Mouse (Mus musculus) left cerebral cortex, postnatal 14 days (tissue): ENCODE data around the gene Wdr43. TPM values are rescaled to one million over a fixed set of nuclear protein-coding genes. Genes with fewer than 3 reads are reported as not detected.
"Not testable (repeated sequence)": the region's sequence is repeated elsewhere in the genome, so short reads cannot be mapped to it uniquely, and the experiment has no call there.

Source experiments
- DNase-seq, 2 experiments: peaks; one replicate each; pipeline ENCODE4 v3.0.0; 2021 to 2022; ENCODE audit warnings: low spot score in 2 of 2, mixed read lengths in 1 of 2
- intact Hi-C: fragments of 180-260 bp; cut with DNase I; formaldehyde crosslinking; loops from one replicate; pipeline ENCODE4 v1.15.1; 2025
- long read RNA-seq, 2 experiments: library from polyadenylated mRNA; stranded (forward); transcript quantifications; one replicate each; pipeline ENCODE4 v2.0.0; 2021
- total RNA-seq, 2 experiments: library from RNA; stranded (reverse); gene quantifications; 2 replicates each; pipeline ENCODE4 v1.2.3; 2021

Wdr43 gene
- 10 to 100 TPM; 24.3 TPM for total RNA-seq
- long read RNA-seq, experiment 1, transcript Wdr43-201 (18 exons, 3,450 nt): major isoform, 31 of 31 reads
- long read RNA-seq, experiment 1, partial matches to known transcripts: 0 of 31 reads
- long read RNA-seq, experiment 1, other reads (novel, unspliced or antisense): 0 of 31 reads
- long read RNA-seq, experiment 2, transcript Wdr43-201 (18 exons, 3,450 nt): major isoform, 23 of 27 reads
- long read RNA-seq, experiment 2, partial matches to known transcripts: 1 of 27 reads
- long read RNA-seq, experiment 2, other reads (novel, unspliced or antisense): 3 of 27 reads

GRCm38 (mm10) chr17:71615638-71616318 lies at the start of gene Wdr43:
Gene Wdr43, plus strand, starts transcription at chr17:71615895.
- DNase-seq: peak; percentile 96 to 98
- intact Hi-C loops: no loop called here

GRCm38 (mm10) chr17:71579176-71579705 lies 36.5 kb upstream of the Wdr43 start:
- no peak for DNase-seq
- intact Hi-C loops: no loop called here

GRCm38 (mm10) chr17:71597881-71598658 lies 17.6 kb upstream of the Wdr43 start:
- intact Hi-C loops: loop anchor here (2.0 kb wide), 1 partner anchor 71 kb away; the partner anchor contains the start of gene Ndc80
- DNase-seq: no peak

- intact Hi-C loops: loop anchor here (2.0 kb wide), 1 partner anchor 72 kb away; the partner anchor contains the start of gene Ndc80
- DNase-seq: peak; percentile 92 to 94
Measured at GRCm38 (mm10) chr17:71598659-71599554, 16.8 kb upstream of the Wdr43 start.

GRCm38 (mm10) chr17:71616319-71617032 lies 781 bp downstream of the Wdr43 start:
- intact Hi-C loops: no loop called here
- DNase-seq: no peak

- DNase-seq: no peak
- intact Hi-C loops: no loop called here
Measured at GRCm38 (mm10) chr17:71617033-71617362, 1.3 kb downstream of the Wdr43 start.

GRCm38 (mm10) chr17:71617974-71618373 lies 2.3 kb downstream of the Wdr43 start:
- no peak for DNase-seq
- intact Hi-C loops: no loop called here

- intact Hi-C loops: no loop called here
- no peak for DNase-seq
Measured at GRCm38 (mm10) chr17:71631806-71632205, 16.1 kb downstream of the Wdr43 start.

GRCm38 (mm10) chr17:71633350-71633749 lies 17.7 kb downstream of the Wdr43 start:
- intact Hi-C loops: no loop called here
- DNase-seq: no peak

- DNase-seq: no peak
- intact Hi-C loops: no loop called here
Measured at GRCm38 (mm10) chr17:71636786-71637185, 21.1 kb downstream of the Wdr43 start.

GRCm38 (mm10) chr17:71637750-71638265 lies 22.1 kb downstream of the Wdr43 start:
- intact Hi-C loops: no loop called here
- no peak for DNase-seq

- DNase-seq, intact Hi-C loops: not testable (repeated sequence)
Measured at GRCm38 (mm10) chr17:71639056-71639455, 23.4 kb downstream of the Wdr43 start.

GRCm38 (mm10) chr17:71640421-71641085 lies 24.9 kb downstream of the Wdr43 start:
- intact Hi-C loops: no loop called here
- DNase-seq: peak in 1 of 2 experiments; percentile 30

- DNase-seq: no peak
- intact Hi-C loops: no loop called here
Measured at GRCm38 (mm10) chr17:71642190-71642589, 26.5 kb downstream of the Wdr43 start.

GRCm38 (mm10) chr17:71650011-71650410 lies 34.3 kb downstream of the Wdr43 start:
- DNase-seq: no peak
- intact Hi-C loops: no loop called here

- intact Hi-C loops: no loop called here
- DNase-seq: no peak
Measured at GRCm38 (mm10) chr17:71652495-71652894, 36.8 kb downstream of the Wdr43 start.

- intact Hi-C loops: no loop called here
- no peak for DNase-seq
Measured at GRCm38 (mm10) chr17:71652934-71653333, 37.2 kb downstream of the Wdr43 start.

GRCm38 (mm10) chr17:71657521-71657920 lies 41.8 kb downstream of the Wdr43 start:
- no peak for DNase-seq
- intact Hi-C loops: no loop called here
